Mouse (Mus musculus) spleen, adult 12 weeks (tissue): ENCODE results near the gene Apobec1.
"Not testable (repeated sequence)": the region's sequence is repeated elsewhere in the genome, so short reads cannot be mapped to it uniquely, and the experiment has no call there.

Experiments
- DNase-seq: peaks from one replicate; pipeline ENCODE4 v3.0.0; 2022; ENCODE audit warnings: low spot score

Gene Apobec1

GRCm38 (mm10) chr6:122602242-122602991 lies at the start of gene Apobec1:
Apobec1 (minus strand) TSS chr6:122602444.
- peak; percentile 73 for DNase-seq

GRCm38 (mm10) chr6:122650398-122650980 lies 48.2 kb upstream of the Apobec1 start:
- no peak for DNase-seq

GRCm38 (mm10) chr6:122649903-122650302 lies 47.7 kb upstream of the Apobec1 start:
- DNase-seq: no peak

- not testable (repeated sequence) for DNase-seq
Measured at GRCm38 (mm10) chr6:122644196-122644595, 42.0 kb upstream of the Apobec1 start.

- not testable (repeated sequence) for DNase-seq
Measured at GRCm38 (mm10) chr6:122637566-122637965, 35.3 kb upstream of the Apobec1 start.

GRCm38 (mm10) chr6:122636666-122637065 lies 34.4 kb upstream of the Apobec1 start:
- no peak for DNase-seq

- no peak for DNase-seq
Measured at GRCm38 (mm10) chr6:122635315-122635714, 33.1 kb upstream of the Apobec1 start.

GRCm38 (mm10) chr6:122633411-122633810 lies 31.2 kb upstream of the Apobec1 start:
- DNase-seq: no peak

GRCm38 (mm10) chr6:122627469-122628108 lies 25.3 kb upstream of the Apobec1 start:
- DNase-seq: no peak

- no peak for DNase-seq
Measured at GRCm38 (mm10) chr6:122626110-122626509, 23.9 kb upstream of the Apobec1 start, which contains the start of gene Dppa3. Dppa3 (plus strand) TSS chr6:122626410.

- DNase-seq: no peak
Measured at GRCm38 (mm10) chr6:122625156-122625555, 22.9 kb upstream of the Apobec1 start.

- DNase-seq: no peak
Measured at GRCm38 (mm10) chr6:122624480-122624879, 22.2 kb upstream of the Apobec1 start.

- DNase-seq: no peak
Measured at GRCm38 (mm10) chr6:122621066-122621465, 18.8 kb upstream of the Apobec1 start.

- no peak for DNase-seq
Measured at GRCm38 (mm10) chr6:122616022-122616421, 13.8 kb upstream of the Apobec1 start.

- DNase-seq: no peak
Measured at GRCm38 (mm10) chr6:122614047-122614446, 11.8 kb upstream of the Apobec1 start.

GRCm38 (mm10) chr6:122612426-122612825 lies 10.2 kb upstream of the Apobec1 start:
- no peak for DNase-seq

- DNase-seq: no peak
Measured at GRCm38 (mm10) chr6:122609771-122610170, 7.5 kb upstream of the Apobec1 start, which contains the start of gene Gdf3. Gdf3 (minus strand) TSS chr6:122610087.

GRCm38 (mm10) chr6:122609377-122609728 lies 7.1 kb upstream of the Apobec1 start:
- no peak for DNase-seq

GRCm38 (mm10) chr6:122608434-122609376 lies 6.5 kb upstream of the Apobec1 start:
- no peak for DNase-seq

- DNase-seq: no peak
Measured at GRCm38 (mm10) chr6:122607700-122608099, 5.5 kb upstream of the Apobec1 start.

- no peak for DNase-seq
Measured at GRCm38 (mm10) chr6:122606661-122607060, 4.4 kb upstream of the Apobec1 start.

- DNase-seq: no peak
Measured at GRCm38 (mm10) chr6:122605483-122605882, 3.2 kb upstream of the Apobec1 start.
